Mouse (Mus musculus): Measurements from ENCODE around the gene B230219D22Rik. TPM values are rescaled to one million over a fixed set of nuclear protein-coding genes. Genes with fewer than 3 reads are reported as not detected.

Gene B230219D22Rik
- 71.4 and 74.5 TPM in 2 replicates for polyA plus RNA-seq (2016; fragmentation: Nextera tagmentation; extraction: Ambion mirVana)

GRCm38 (mm10) chr13:55692535-55693242 is at the start of gene B230219D22Rik:
Gene B230219D22Rik (plus strand): TSS chr13:55693124.
- Histone ChIP-seq H3K4me1 (peaks cover 26% of the 10 kb centered on the region), H3K4me2 (replicated peaks) (peak within 1 kb of the TSS; percentile 87), H3K9me3 (no peaks in the 10 kb centered on the region), H3K9ac (replicated peaks) (peak within 1 kb of the TSS; percentile 100), H3K4me3 (peak within 1 kb of the TSS; percentile 100), H3K27ac (replicated peaks) (peak within 1 kb of the TSS; percentile 98), H3K36me3 (no peaks in the 10 kb centered on the region), H3K27me3 (no peaks in the 10 kb centered on the region)
- WGBS = 3% methylated on average over 51 of the region's 51 CpGs
- peak; percentile 97 for ATAC-seq (ENCODE audit: low FRiP score, low read depth)

DNA sequence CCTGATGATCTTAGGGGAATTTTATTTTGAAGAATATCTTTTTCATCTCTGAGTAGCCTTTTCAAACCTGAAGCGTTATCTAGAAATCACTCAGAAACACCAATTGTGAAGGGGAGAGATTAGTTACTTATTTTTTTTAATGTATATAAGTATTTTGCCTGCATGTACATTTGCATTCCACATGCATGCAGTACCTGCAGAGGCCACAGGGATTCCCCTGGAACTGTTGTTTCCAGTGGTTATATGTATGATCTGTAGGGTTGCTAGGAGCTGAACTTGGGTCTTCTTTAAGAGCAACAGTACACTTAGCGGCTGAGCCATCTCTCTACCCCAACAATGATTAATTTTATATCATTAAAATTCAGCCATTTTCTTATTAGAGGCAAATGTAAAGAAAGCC is 48.4 kb upstream of the B230219D22Rik start:
- Histone ChIP-seq H3K9me3 (no peaks in the 10 kb centered on the region), H3K27ac (replicated peaks) (no peak overlapping the region), H3K4me2 (replicated peaks) (no peak overlapping the region), H3K27me3 (no peaks in the 10 kb centered on the region), H3K4me3 (no peak overlapping the region), H3K36me3 (peaks cover 66% of the 10 kb centered on the region), H3K4me1 (no peaks in the 10 kb centered on the region), H3K9ac (replicated peaks) (no peak overlapping the region)
- ATAC-seq (ENCODE audit: low FRiP score, low read depth) = no peak
- WGBS = 89% methylated on average over 2 of the region's 2 CpGs

DNA sequence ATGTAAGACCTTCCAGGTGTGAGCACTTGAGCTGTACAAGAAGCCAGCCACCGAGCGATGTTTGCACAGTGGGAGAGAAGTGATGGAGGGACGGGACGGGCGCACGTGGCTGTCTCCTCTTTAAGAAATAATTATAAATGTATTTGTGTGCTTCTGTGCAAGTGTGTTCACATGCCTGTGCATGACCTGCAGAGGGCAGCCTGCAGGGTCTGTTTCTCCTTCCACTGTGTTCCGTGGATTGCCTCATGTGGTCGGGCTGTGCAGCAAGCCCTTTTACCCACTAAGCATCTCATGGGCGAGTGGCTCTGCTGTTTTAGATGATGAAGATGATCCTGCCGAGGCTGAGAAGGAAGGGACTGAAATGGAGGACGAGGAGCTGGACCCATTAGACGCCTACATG is 42.8 kb upstream of the B230219D22Rik start:
- H3K4me1 ChIP-seq = no peaks in the 10 kb centered on the region
- H3K9me3 ChIP-seq = no peaks in the 10 kb centered on the region
- H3K9ac ChIP-seq (replicated peaks) = no peak overlapping the region
- no peak overlapping the region for H3K4me3 ChIP-seq
- WGBS = 88% methylated on average over 12 of the region's 12 CpGs
- no peak overlapping the region for H3K4me2 ChIP-seq (replicated peaks)
- no peak overlapping the region for H3K27ac ChIP-seq (replicated peaks)
- no peaks in the 10 kb centered on the region for H3K27me3 ChIP-seq
- no peak for ATAC-seq (ENCODE audit: low FRiP score, low read depth)
- H3K36me3 ChIP-seq = peaks cover 100% of the 10 kb centered on the region

- no peak for ATAC-seq (ENCODE audit: low FRiP score, low read depth)
- H3K36me3 ChIP-seq = peaks cover 100% of the 10 kb centered on the region
- 98% methylated on average over 6 of the region's 6 CpGs for WGBS
These were observed 41.9 kb upstream of the B230219D22Rik start for GRCm38 (mm10) chr13:55650980-55651379.

GRCm38 (mm10) chr13:55668550-55668949 is 24.4 kb upstream of the B230219D22Rik start:
- H3K36me3 ChIP-seq = peaks cover 91% of the 10 kb centered on the region
- H3K4me1 ChIP-seq = no peaks in the 10 kb centered on the region
- H3K27ac ChIP-seq (replicated peaks) = no peak overlapping the region
- H3K9me3 ChIP-seq = no peaks in the 10 kb centered on the region
- WGBS = 82% methylated on average over 6 of the region's 6 CpGs
- no peaks in the 10 kb centered on the region for H3K27me3 ChIP-seq
- H3K4me3 ChIP-seq = no peak overlapping the region
- no peak overlapping the region for H3K4me2 ChIP-seq (replicated peaks)
- no peak overlapping the region for H3K9ac ChIP-seq (replicated peaks)
- ATAC-seq (ENCODE audit: low FRiP score, low read depth) = no peak

More at GRCm38 (mm10) chr13:55650980-55651379, 41.9 kb upstream of the B230219D22Rik start:
- Histone ChIP-seq H3K4me2 (replicated peaks) (no peak overlapping the region), H3K27me3 (no peaks in the 10 kb centered on the region), H3K4me3 (no peak overlapping the region), H3K9me3 (no peaks in the 10 kb centered on the region), H3K4me1 (no peaks in the 10 kb centered on the region), H3K9ac (replicated peaks) (no peak overlapping the region), H3K27ac (replicated peaks) (no peak overlapping the region)

GRCm38 (mm10) chr13:55672711-55673110 is 20.2 kb upstream of the B230219D22Rik start:
- 95% methylated on average over 6 of the region's 6 CpGs for WGBS

GRCm38 (mm10) chr13:55677364-55677763 is 15.6 kb upstream of the B230219D22Rik start:
- no peak for ATAC-seq (ENCODE audit: low FRiP score, low read depth)
- Histone ChIP-seq H3K36me3 (peaks cover 72% of the 10 kb centered on the region), H3K4me1 (no peaks in the 10 kb centered on the region), H3K9me3 (no peaks in the 10 kb centered on the region), H3K27ac (replicated peaks) (no peak overlapping the region), H3K4me2 (replicated peaks) (no peak overlapping the region), H3K27me3 (no peaks in the 10 kb centered on the region), H3K4me3 (no peak overlapping the region), H3K9ac (replicated peaks) (no peak overlapping the region)
- WGBS = 93% methylated on average over 8 of the region's 8 CpGs

More at GRCm38 (mm10) chr13:55672711-55673110, 20.2 kb upstream of the B230219D22Rik start:
- Histone ChIP-seq H3K27ac (replicated peaks) (no peak overlapping the region), H3K4me2 (replicated peaks) (no peak overlapping the region), H3K27me3 (no peaks in the 10 kb centered on the region), H3K9me3 (no peaks in the 10 kb centered on the region), H3K9ac (replicated peaks) (no peak overlapping the region), H3K36me3 (peaks cover 84% of the 10 kb centered on the region), H3K4me1 (no peaks in the 10 kb centered on the region), H3K4me3 (no peak overlapping the region)
- ATAC-seq (ENCODE audit: low FRiP score, low read depth) = no peak

DNA sequence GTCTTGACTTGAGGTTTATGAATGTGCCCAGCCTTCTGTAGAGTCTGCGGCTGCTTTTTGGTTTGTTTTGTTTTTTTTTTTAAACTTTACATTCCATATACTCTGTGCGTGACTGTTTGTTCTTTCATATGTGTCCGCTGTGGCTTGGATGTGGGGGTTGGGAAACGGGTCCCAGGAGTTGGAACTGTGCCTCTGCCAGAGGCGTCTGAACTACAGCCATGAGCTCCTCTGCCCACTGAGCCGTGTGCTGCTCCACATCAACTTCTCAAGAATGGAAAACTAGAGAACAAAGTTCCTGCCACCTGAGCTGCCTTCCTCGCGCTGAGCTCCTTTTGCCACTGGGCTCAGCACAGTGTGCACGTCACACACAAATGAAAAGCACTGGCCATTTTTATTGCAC is 10.7 kb upstream of the B230219D22Rik start:
- H3K4me1 ChIP-seq = no peaks in the 10 kb centered on the region
- no peak overlapping the region for H3K4me2 ChIP-seq (replicated peaks)
- H3K9me3 ChIP-seq = no peaks in the 10 kb centered on the region
- WGBS = 94% methylated on average over 9 of the region's 9 CpGs
- H3K27me3 ChIP-seq = no peaks in the 10 kb centered on the region
- no peak overlapping the region for H3K9ac ChIP-seq (replicated peaks)
- H3K36me3 ChIP-seq = peaks cover 33% of the 10 kb centered on the region
- no peak overlapping the region for H3K27ac ChIP-seq (replicated peaks)
- H3K4me3 ChIP-seq = no peak overlapping the region
- no peak for ATAC-seq (ENCODE audit: low FRiP score, low read depth)

DNA sequence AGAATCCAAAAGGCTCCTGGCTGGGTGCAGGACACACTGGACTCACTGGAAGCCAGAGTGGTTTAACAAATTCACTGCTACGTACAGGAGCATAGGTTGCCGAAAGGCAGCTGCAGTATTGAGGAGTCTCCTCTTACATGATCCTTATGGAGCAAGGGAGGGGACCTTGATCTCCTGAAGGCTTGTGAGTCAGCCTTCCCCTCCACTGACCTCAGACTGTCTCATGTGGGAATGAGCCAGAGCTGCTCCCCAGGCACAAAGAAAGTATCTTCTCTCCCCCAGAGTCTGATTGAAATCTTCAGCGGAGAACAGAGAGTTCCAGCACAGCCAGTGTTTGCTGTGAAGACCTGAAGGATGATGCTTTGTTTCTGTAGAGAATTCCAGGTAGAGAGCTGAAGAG is 9.3 kb upstream of the B230219D22Rik start:
- Histone ChIP-seq H3K4me1 (peaks cover 8% of the 10 kb centered on the region; the same call in 1 of the 2 replicates), H3K4me3 (no peak overlapping the region), H3K27ac (replicated peaks) (no peak overlapping the region), H3K27me3 (no peaks in the 10 kb centered on the region), H3K36me3 (peaks cover 20% of the 10 kb centered on the region), H3K9me3 (no peaks in the 10 kb centered on the region), H3K4me2 (replicated peaks) (no peak overlapping the region), H3K9ac (replicated peaks) (no peak overlapping the region)
- no peak for ATAC-seq (ENCODE audit: low FRiP score, low read depth)
- 86% methylated on average over 3 of the region's 3 CpGs for WGBS

- Histone ChIP-seq H3K9me3 (no peaks in the 10 kb centered on the region), H3K36me3 (no peaks in the 10 kb centered on the region), H3K4me1 (peaks cover 8% of the 10 kb centered on the region; the same call in 1 of the 2 replicates), H3K27ac (replicated peaks) (peak overlapping the region; percentile 10; the same call in 1 of the 2 replicates), H3K9ac (replicated peaks) (peak overlapping the region; percentile 28; the same call in 1 of the 2 replicates), H3K4me2 (replicated peaks) (no peak overlapping the region), H3K4me3 (no peak overlapping the region), H3K27me3 (no peaks in the 10 kb centered on the region)
- 0 out of 2 replicates have a peak, but pooled peaks have one; percentile 38 for ATAC-seq (ENCODE audit: low FRiP score, low read depth)
- 77% methylated on average over 9 of the region's 9 CpGs for WGBS
These were observed 6.8 kb upstream of the B230219D22Rik start for GRCm38 (mm10) chr13:55686107-55686633.

- no peaks in the 10 kb centered on the region for H3K27me3 ChIP-seq
- WGBS = 14% methylated on average over 4 of the region's 4 CpGs
- H3K9me3 ChIP-seq = no peaks in the 10 kb centered on the region
- no peak overlapping the region for H3K9ac ChIP-seq (replicated peaks)
- peak overlapping the region; percentile 42; the same call in 1 of the 2 replicates for H3K27ac ChIP-seq (replicated peaks)
- no peak overlapping the region for H3K4me2 ChIP-seq (replicated peaks)
- H3K36me3 ChIP-seq = no peaks in the 10 kb centered on the region
- H3K4me3 ChIP-seq = no peak overlapping the region
- no peak for ATAC-seq (ENCODE audit: low FRiP score, low read depth)
- peaks cover 8% of the 10 kb centered on the region; the same call in 1 of the 2 replicates for H3K4me1 ChIP-seq
These were observed 4.9 kb upstream of the B230219D22Rik start for GRCm38 (mm10) chr13:55687927-55688602.

DNA sequence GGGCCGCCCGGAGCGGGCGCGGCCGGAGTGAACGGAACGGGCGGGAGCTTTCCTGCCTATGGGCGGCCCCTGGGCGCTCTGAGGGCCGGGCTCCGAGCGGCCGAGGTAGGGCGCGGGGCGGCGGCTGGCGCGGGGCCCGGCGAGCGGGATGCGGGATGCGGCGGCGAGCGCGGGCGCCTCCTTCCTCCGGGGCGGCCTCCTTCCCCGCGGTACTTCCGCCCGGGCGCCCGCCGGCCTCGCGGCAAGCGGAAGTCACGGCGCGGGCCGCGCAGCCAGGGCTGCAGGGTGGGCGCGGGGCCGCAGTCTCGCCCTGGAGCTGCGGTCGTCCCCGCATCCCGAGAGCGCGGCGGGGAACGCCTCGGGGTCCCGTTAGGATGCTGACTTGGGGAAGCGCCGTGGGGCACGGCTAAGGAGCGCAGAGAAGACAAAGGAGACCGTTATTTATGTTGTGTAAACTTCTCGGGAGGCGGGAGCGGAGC is 358 bp downstream of the B230219D22Rik start:
- H3K4me3 ChIP-seq = peak overlapping the region; percentile 100
- peak overlapping the region; percentile 100 for H3K9ac ChIP-seq (replicated peaks)
- no peaks in the 10 kb centered on the region for H3K9me3 ChIP-seq
- peak overlapping the region; percentile 87 for H3K4me2 ChIP-seq (replicated peaks)
- H3K4me1 ChIP-seq = peaks cover 22% of the 10 kb centered on the region
- peak overlapping the region; percentile 98 for H3K27ac ChIP-seq (replicated peaks)
- ATAC-seq (ENCODE audit: low FRiP score, low read depth) = peak; percentile 68; the same call in 1 of the 2 replicates
- 2% methylated on average over 65 of the region's 70 CpGs for WGBS
- H3K36me3 ChIP-seq = peaks cover under 1% of the 10 kb centered on the region
- no peaks in the 10 kb centered on the region for H3K27me3 ChIP-seq

Data from midbrain, embryonic 12.5 days (tissue).